Mouse (Mus musculus) liver, postnatal 0 days (tissue): ENCODE data around the gene Nars2.

Experiments
- CTCF ChIP-seq: sonication (generic); IDR thresholded peaks from 2 replicates; pipeline ENCODE4 v1.5.1; 2016; ENCODE audit warnings: antibody characterized with exemption, low read depth
- EP300 ChIP-seq: IDR thresholded peaks from 2 replicates; pipeline ENCODE4 v1.6.1; 2016; ENCODE audit warnings: antibody characterized with exemption, low read depth, mild to moderate bottlenecking

DNA sequence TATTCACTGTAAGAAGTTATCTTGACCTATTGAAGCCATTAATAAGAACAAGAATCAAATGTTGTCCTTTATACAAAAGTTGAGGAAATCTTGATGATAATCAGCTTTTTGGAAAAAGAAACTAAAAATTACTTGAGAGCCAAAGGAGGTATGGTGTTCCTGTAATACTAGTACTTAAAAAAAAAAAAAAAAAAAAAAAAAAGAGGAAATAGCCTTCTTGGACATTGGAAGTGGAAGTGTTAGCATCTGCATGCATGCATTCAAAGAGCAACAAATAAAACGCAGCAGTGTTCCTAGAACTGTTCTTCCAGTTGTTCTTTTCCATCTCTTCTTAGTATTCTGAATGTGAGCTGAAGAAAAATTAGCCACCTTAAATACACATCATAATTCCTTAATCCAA is 25.9 kb downstream of the Nars2 start:
- TF ChIP-seq CTCF (no peak), EP300 (no peak)
